ENCODE assay signal across 9 mouse cellular contexts in the genomic region with DNA sequence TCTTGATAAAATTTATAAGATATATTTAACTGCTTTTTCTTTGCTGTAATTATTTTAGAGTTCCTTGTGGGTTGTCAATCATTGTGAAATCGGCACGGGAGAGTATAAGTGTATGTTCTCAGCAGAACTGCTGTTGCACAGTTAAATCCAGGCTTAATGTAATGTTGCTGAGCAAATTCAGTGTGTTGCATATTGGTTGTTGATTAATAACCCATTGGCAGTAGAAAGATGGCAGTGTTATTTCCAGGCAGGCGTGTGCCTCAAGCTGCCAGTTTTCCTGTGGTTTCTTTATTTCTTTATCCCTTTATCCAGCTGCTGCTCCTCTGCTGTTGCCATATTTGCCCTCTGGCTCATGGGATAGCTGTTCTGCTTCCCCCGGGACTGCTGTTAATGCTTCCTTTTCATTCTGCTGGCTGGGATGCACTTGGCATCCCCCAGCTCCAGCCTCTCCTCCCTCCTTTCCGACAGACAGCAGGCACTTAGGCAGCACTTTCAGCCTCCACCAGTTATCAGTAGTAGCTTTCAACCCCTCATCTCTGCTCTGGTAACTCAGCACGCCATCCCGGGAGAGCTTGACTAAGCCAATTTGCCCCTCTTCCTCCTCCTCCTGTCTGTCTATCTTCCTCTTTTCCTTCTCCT.
DNase-seq lines count a peak whose midpoint lies in the region; ATAC-seq and TF ChIP-seq lines count a peak whose summit lies in the region.
"Had no signal": no experiment of that assay in that cellular context is flagged by ENCODE, and none has a peak within 500 bp of the region (broad histone marks: within the 10 kb centered on the region; RNA-seq: fewer than 3 reads in every experiment).

No protein-coding gene starts in this region.

- peaks cover 10% of the 10 kb centered on the region for H3K4me1 ChIP-seq in heart, embryonic 12.5 days (replicated peaks)
- H3K4me1 ChIP-seq in embryonic facial prominence, embryonic 11.5 days (ENCODE audit: control insufficient read depth, insufficient read depth, low read length): no peaks in the 10 kb centered on the region
- peaks cover 6% of the 10 kb centered on the region; the same call in 1 of the 2 replicates for H3K4me1 ChIP-seq in intestine, embryonic 15.5 days (replicated peaks)
- peaks cover 3% of the 10 kb centered on the region for H3K4me1 ChIP-seq in olfactory bulb, adult 2 months (ENCODE audit: control insufficient read depth, insufficient read depth, low read length)
- H3K4me1 ChIP-seq: limb, embryonic 13.5 days had no signal

- WGBS in heart, embryonic 12.5 days: 14% methylated on average over 7 of the region's 7 CpGs
- 25% methylated on average over 7 of the region's 7 CpGs for WGBS in embryonic facial prominence, embryonic 11.5 days
- 35% methylated on average over 7 of the region's 7 CpGs for WGBS in intestine, embryonic 15.5 days
- 24% methylated on average over 7 of the region's 7 CpGs for whole genome bisulfite sequencing in olfactory bulb, adult 2 months

- intact Hi-C loops in heart, postnatal 36 days (cut with DNase I): no loop called here
- intact Hi-C loops in gastrocnemius, postnatal 14 days (cut with DNase I; ENCODE audit: low total_unique reads): no loop called here

- H3K4me3 ChIP-seq in heart, embryonic 12.5 days: no peak overlapping the region
- H3K4me3 ChIP-seq in embryonic facial prominence, embryonic 11.5 days (ENCODE audit: low read depth, low read length): no peak overlapping the region
- H3K4me3 ChIP-seq in intestine, embryonic 15.5 days (replicated peaks): no peak overlapping the region
- H3K4me3 ChIP-seq in olfactory bulb, adult 2 months (ENCODE audit: insufficient read depth, low read depth, low read length): no peak overlapping the region
- H3K4me3 ChIP-seq: limb, embryonic 13.5 days had no signal

- no peak for TF ChIP-seq CTCF in olfactory bulb, adult 2 months (IDR thresholded peaks at IDR 0.05; ENCODE audit: insufficient read depth, low read depth, low read length)

- H3K4me2 ChIP-seq in heart, embryonic 12.5 days: peak overlapping the region; percentile 25; the same call in 1 of the 2 replicates
- H3K4me2 ChIP-seq in embryonic facial prominence, embryonic 11.5 days (ENCODE audit: low read depth, low read length): no peak overlapping the region
- H3K4me2 ChIP-seq in intestine, embryonic 15.5 days (replicated peaks): no peak overlapping the region; the same call in 1 of the 2 replicates
- H3K4me2 ChIP-seq: limb, embryonic 13.5 days had no signal

- H3K36me3 ChIP-seq in heart, embryonic 12.5 days: no peaks in the 10 kb centered on the region
- no peaks in the 10 kb centered on the region for H3K36me3 ChIP-seq in embryonic facial prominence, embryonic 11.5 days (replicated peaks; ENCODE audit: control insufficient read depth, insufficient read depth, low read depth, low read length)
- H3K36me3 ChIP-seq in intestine, embryonic 15.5 days: no peaks in the 10 kb centered on the region
- H3K36me3 ChIP-seq: limb, embryonic 13.5 days had no signal

- H3K27ac ChIP-seq in heart, embryonic 12.5 days (ENCODE audit: poor library complexity, severe bottlenecking): no peak overlapping the region
- H3K27ac ChIP-seq in embryonic facial prominence, embryonic 11.5 days (replicated peaks; ENCODE audit: low read depth, low read length): 0 out of 2 replicates have a peak overlapping the region, but pooled peaks have one; percentile 13
- peak overlapping the region; percentile 67 for H3K27ac ChIP-seq in intestine, embryonic 15.5 days
- peak overlapping the region; percentile 94 for H3K27ac ChIP-seq in olfactory bulb, adult 2 months (ENCODE audit: insufficient read depth, low read depth, low read length)
- H3K27ac ChIP-seq: limb, embryonic 13.5 days had no signal

- DNase-seq in heart, postnatal 36 days: no peak
- no peak for DNase-seq in embryonic facial prominence, embryonic 11.5 days (ENCODE audit: low spot score)
- DNase-seq in thymus, postnatal 36 days: no peak
- DNase-seq in kidney, adult 18-20 months: no peak
- no peak for DNase-seq in gastrocnemius, postnatal 14 days

- 0 out of 2 replicates have a peak overlapping the region, but pooled peaks have one; percentile 6 for H3K9ac ChIP-seq in heart, embryonic 12.5 days
- no peak overlapping the region for H3K9ac ChIP-seq in embryonic facial prominence, embryonic 11.5 days (replicated peaks; ENCODE audit: low read length)
- H3K9ac ChIP-seq in intestine, embryonic 15.5 days: no peak overlapping the region
- H3K9ac ChIP-seq: limb, embryonic 13.5 days had no signal

- peaks cover 8% of the 10 kb centered on the region for H3K27me3 ChIP-seq in heart, embryonic 12.5 days (replicated peaks)
- no peaks in the 10 kb centered on the region for H3K27me3 ChIP-seq in embryonic facial prominence, embryonic 11.5 days (ENCODE audit: control insufficient read depth, insufficient read depth, low read length)
- no peaks in the 10 kb centered on the region for H3K27me3 ChIP-seq in intestine, embryonic 15.5 days (replicated peaks)
- H3K27me3 ChIP-seq: limb, embryonic 13.5 days had no signal

- ATAC-seq in heart, embryonic 12.5 days (ENCODE audit: insufficient number of reproducible peaks, low FRiP score): peak; percentile 64; the same call in 1 of the 2 replicates
- peak; percentile 62; the same call in 1 of the 2 replicates for ATAC-seq in embryonic facial prominence, embryonic 11.5 days (replicated peaks; ENCODE audit: insufficient number of reproducible peaks, low FRiP score, low TSS enrichment, low read depth)
- peak; percentile 56; the same call in 1 of the 2 replicates for ATAC-seq in intestine, embryonic 15.5 days

- no peaks in the 10 kb centered on the region for H3K9me3 ChIP-seq in heart, embryonic 12.5 days (replicated peaks)
- no peaks in the 10 kb centered on the region for H3K9me3 ChIP-seq in embryonic facial prominence, embryonic 11.5 days (replicated peaks; ENCODE audit: control insufficient read depth, low read length)
- H3K9me3 ChIP-seq in intestine, embryonic 15.5 days: no peaks in the 10 kb centered on the region
- H3K9me3 ChIP-seq: limb, embryonic 13.5 days had no signal

- no peak for TF ChIP-seq POLR2A in olfactory bulb, adult 2 months (IDR thresholded peaks at IDR 0.05; ENCODE audit: insufficient read depth, low read depth, low read length)
